Mouse (Mus musculus) mature B cell (primary cell): ENCODE data around the gene Mrgprb5.
"Not testable (repeated sequence)": the region's sequence is repeated elsewhere in the genome, so short reads cannot be mapped to it uniquely, and the experiment has no call there.

ENCODE experiments used
- in situ Hi-C: fragments of 300-500 bp; cut with MboI; formaldehyde crosslinking; loops from 2 replicates; pipeline ENCODE4 v1.14.3; 2019

The Mrgprb5 gene

DNA sequence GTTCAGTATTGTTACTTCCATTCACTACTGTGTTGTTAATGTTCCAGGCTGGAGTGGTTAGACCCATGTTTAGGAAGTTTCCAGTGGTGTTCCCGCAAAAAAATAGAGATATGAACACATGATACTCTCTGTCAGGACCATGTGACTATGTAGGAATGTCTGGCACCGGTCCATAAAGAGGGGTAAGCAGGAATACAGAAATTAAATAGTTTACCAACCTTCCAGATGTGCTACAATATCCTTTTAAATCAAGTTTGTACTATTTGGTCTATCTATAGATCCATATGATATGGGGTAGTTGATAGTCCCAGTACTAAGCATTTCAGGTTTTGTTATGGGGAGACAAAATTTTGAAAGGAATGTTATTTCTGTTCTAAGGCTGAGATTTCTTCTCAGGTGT lies at the start of gene Mrgprb5:
Gene Mrgprb5, minus strand, starts transcription at position 101 of the 400 bp plus-strand sequence.
- in situ Hi-C loops: no loop called here

DNA sequence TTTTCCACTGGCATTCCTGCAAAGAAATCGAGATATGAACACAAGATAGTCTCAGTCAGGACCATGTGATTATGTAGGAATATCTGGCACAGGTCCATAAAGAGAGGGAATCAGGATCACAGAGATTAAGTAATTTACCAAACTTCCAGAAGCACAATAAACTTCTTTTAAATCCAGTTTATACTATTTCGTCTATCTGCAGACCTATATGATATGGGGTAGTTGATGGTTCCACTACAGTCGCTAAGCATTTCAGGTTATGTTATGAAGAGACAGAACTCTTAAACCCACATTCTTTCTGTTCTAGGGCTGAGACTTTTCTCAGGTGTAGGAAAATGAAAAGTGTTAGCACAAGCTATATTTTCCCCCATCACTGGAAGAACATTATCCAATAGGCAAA lies 30.4 kb upstream of the Mrgprb5 start, which contains the start of gene Mrgprb4:
Gene Mrgprb4, minus strand, starts transcription at position 101 of the 400 bp plus-strand sequence.
- in situ Hi-C loops: no loop called here

- in situ Hi-C loops: no loop called here
Measured at GRCm38 (mm10) chr7:48167471-48167870, 1.3 kb downstream of the Mrgprb5 start.

GRCm38 (mm10) chr7:48138248-48138702 lies 30.5 kb downstream of the Mrgprb5 start:
- in situ Hi-C loops: no loop called here

DNA sequence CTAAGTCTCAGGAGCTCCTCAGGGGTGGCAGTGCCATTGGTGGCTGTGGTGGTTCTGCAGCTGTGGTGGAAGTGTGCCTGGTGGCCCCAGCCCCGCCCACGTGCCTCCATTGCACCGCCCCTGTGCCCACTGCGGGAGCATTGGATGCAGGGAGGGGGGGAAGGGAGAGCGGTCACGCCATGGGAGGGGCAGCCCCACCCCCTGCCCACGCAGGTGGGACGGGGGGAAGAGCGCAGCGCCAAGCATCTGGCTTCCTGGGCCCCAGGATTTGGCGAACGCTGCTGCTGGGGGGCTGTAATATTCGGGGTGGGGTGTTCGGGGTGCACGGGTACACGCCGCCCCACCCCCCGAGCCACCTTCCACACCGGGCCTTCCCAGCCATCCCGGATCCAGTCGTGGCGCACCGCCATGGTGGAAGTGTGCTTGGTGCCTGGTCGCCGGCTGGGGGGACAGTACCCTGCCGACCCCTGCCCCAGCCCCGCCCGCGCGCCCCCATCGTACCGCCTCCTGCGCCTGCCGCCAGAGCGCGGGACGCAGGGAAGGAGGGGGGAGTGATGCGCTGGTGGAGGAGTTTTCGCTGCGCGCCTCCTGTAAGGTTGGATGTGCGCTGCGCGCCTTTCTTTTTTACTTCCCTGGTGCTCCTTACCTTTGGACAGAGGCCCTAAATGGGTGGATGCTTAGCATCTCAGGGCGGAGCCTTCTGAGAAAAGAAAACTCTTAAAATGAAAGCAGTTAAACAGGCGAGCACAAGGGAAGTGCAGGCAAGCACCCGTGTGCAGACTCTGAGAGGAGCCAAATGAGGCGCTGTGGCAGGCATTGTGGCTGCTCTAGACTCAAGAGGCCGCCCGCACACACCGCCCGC lies 31.4 kb downstream of the Mrgprb5 start:
- in situ Hi-C loops: no loop called here

- in situ Hi-C loops: no loop called here
Measured at GRCm38 (mm10) chr7:48132674-48133073, 36.1 kb downstream of the Mrgprb5 start.

DNA sequence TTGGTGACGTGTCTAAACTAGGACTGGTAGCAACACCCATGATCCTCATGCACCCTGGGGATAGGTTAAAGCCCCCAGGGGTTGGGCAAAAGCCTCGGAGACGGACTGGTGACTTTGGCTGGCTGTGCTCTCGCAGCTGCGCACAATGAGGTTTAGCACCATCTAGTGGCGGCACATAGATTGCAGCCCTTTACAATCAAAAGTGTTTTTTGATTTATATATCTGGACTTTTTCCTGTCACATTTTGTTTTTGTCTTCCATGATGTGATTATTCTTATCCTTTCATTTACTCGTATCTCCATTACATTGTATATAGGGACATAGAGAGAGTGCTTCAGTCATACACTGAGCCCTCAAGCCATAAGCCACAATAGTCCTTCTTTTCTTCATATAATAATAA lies 36.6 kb downstream of the Mrgprb5 start:
- in situ Hi-C loops: not testable (repeated sequence)

GRCm38 (mm10) chr7:48131820-48132219 lies 37.0 kb downstream of the Mrgprb5 start:
- in situ Hi-C loops: not testable (repeated sequence)

DNA sequence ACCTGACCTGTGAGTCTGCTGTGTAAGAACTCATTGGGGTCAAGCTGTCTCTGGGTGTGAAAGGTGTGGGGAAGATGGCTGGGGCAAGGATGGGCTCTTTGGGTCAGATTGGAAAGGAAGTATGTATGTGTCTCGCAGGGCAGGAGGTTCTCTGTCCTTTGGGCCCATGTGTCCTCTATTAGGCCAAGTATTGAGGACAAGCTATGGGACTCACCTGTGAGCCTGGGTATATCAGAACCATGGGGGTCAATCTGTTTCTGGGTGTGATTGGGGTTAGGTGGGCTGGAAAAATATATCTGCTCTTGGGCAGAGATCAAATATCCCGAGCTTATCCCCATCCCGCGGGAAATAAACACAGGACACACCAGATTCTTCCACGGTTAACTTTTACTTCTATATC lies 45.0 kb downstream of the Mrgprb5 start:
- in situ Hi-C loops: no loop called here
